Mouse (Mus musculus): ENCODE measurements at regions not wholly inside any gene's neighbourhood (a gene's known extent, or its start where the extent isn't known, plus 50 kb on each side); places are given as distances from the start of the nearest gene placed in this dataset.
A peak's percentile ranks its signal among the peaks of the same experiment; 100 is the strongest.

- H3K27me3 ChIP-seq (ENCODE audit: control insufficient read depth, insufficient read depth, insufficient read length) = no peaks in the 10 kb centered on the region
- H3K79me3 ChIP-seq (ENCODE audit: low read depth) = no peaks in the 10 kb centered on the region
- no peak overlapping the region for H3K4me3 ChIP-seq (ENCODE audit: insufficient read depth, poor library complexity, severe bottlenecking)
- no peaks in the 10 kb centered on the region for H3K36me3 ChIP-seq (ENCODE audit: control insufficient read depth, insufficient read depth)
- no peak for TF ChIP-seq CEBPB (IDR thresholded peaks at IDR 0.05; ENCODE audit: low read depth)
- TF ChIP-seq MAX (IDR thresholded peaks at IDR 0.05) = no peak
- TF ChIP-seq CTCF (IDR thresholded peaks at IDR 0.05; ENCODE audit: control insufficient read depth, insufficient read depth, insufficient read length) = no peak
- no peak for TF ChIP-seq MYOG (IDR thresholded peaks at IDR 0.05; ENCODE audit: control insufficient read depth, extremely low read depth, insufficient read length)
- no peak for TF ChIP-seq MYOD1 (IDR thresholded peaks at IDR 0.05; ENCODE audit: control insufficient read depth, insufficient read length, low read depth)
- TF ChIP-seq FOSL1 (IDR thresholded peaks at IDR 0.05; ENCODE audit: insufficient read depth, low read length, poor library complexity, severe bottlenecking) = no peak
- no peak for TF ChIP-seq USF1 (IDR thresholded peaks at IDR 0.05; ENCODE audit: low read depth)
- no peak overlapping the region for H3ac ChIP-seq (ENCODE audit: control insufficient read depth, insufficient read length, low read depth)
- H3K79me2 ChIP-seq (ENCODE audit: control insufficient read depth, insufficient read depth) = no peaks in the 10 kb centered on the region
Observed at GRCm38 (mm10) chr14:76660906-76661305, 104.2 kb upstream of the Serp2 start.

- Histone ChIP-seq H3K4me3 (ENCODE audit: insufficient read depth, poor library complexity, severe bottlenecking) (no peak overlapping the region), H3K79me3 (ENCODE audit: low read depth) (no peaks in the 10 kb centered on the region), H3K79me2 (ENCODE audit: control insufficient read depth, insufficient read depth) (no peaks in the 10 kb centered on the region), H3K27me3 (ENCODE audit: control insufficient read depth, insufficient read depth, insufficient read length) (no peaks in the 10 kb centered on the region), H3ac (ENCODE audit: control insufficient read depth, insufficient read length, low read depth) (no peak overlapping the region), H3K36me3 (ENCODE audit: control insufficient read depth, insufficient read depth) (no peaks in the 10 kb centered on the region)
- TF ChIP-seq FOSL1 (IDR thresholded peaks at IDR 0.05; ENCODE audit: insufficient read depth, low read length, poor library complexity, severe bottlenecking) (no peak), MYOG (IDR thresholded peaks at IDR 0.05; ENCODE audit: control insufficient read depth, extremely low read depth, insufficient read length) (no peak), CTCF (IDR thresholded peaks at IDR 0.05; ENCODE audit: control insufficient read depth, insufficient read depth, insufficient read length) (no peak), MAX (IDR thresholded peaks at IDR 0.05) (no peak), CEBPB (IDR thresholded peaks at IDR 0.05; ENCODE audit: low read depth) (peak; percentile 34), MYOD1 (IDR thresholded peaks at IDR 0.05; ENCODE audit: control insufficient read depth, insufficient read length, low read depth) (peak; percentile 89), USF1 (IDR thresholded peaks at IDR 0.05; ENCODE audit: low read depth) (no peak)
Observed at GRCm38 (mm10) chr14:76658952-76659502, 102.3 kb upstream of the Serp2 start.

- no peak overlapping the region for H3K4me3 ChIP-seq (ENCODE audit: insufficient read depth, poor library complexity, severe bottlenecking)
- TF ChIP-seq MAX (IDR thresholded peaks at IDR 0.05) (peak; percentile 97), FOSL1 (IDR thresholded peaks at IDR 0.05; ENCODE audit: insufficient read depth, low read length, poor library complexity, severe bottlenecking) (peak; percentile 17), MYOG (IDR thresholded peaks at IDR 0.05; ENCODE audit: control insufficient read depth, extremely low read depth, insufficient read length) (no peak), USF1 (IDR thresholded peaks at IDR 0.05; ENCODE audit: low read depth) (peak; percentile 96), MYOD1 (IDR thresholded peaks at IDR 0.05; ENCODE audit: control insufficient read depth, insufficient read length, low read depth) (no peak), CEBPB (IDR thresholded peaks at IDR 0.05; ENCODE audit: low read depth) (no peak), CTCF (IDR thresholded peaks at IDR 0.05; ENCODE audit: control insufficient read depth, insufficient read depth, insufficient read length) (no peak)
- no peaks in the 10 kb centered on the region for H3K79me2 ChIP-seq (ENCODE audit: control insufficient read depth, insufficient read depth)
- H3K36me3 ChIP-seq (ENCODE audit: control insufficient read depth, insufficient read depth) = no peaks in the 10 kb centered on the region
- H3K79me3 ChIP-seq (ENCODE audit: low read depth) = no peaks in the 10 kb centered on the region
- no peak overlapping the region for H3ac ChIP-seq (ENCODE audit: control insufficient read depth, insufficient read length, low read depth)
- H3K27me3 ChIP-seq (ENCODE audit: control insufficient read depth, insufficient read depth, insufficient read length) = no peaks in the 10 kb centered on the region
Observed at GRCm38 (mm10) chr14:76657784-76658610, 101.3 kb upstream of the Serp2 start.

GRCm38 (mm10) chr14:76657375-76657774 is 100.7 kb upstream of the Serp2 start:
- Histone ChIP-seq H3K36me3 (ENCODE audit: control insufficient read depth, insufficient read depth) (no peaks in the 10 kb centered on the region), H3K79me2 (ENCODE audit: control insufficient read depth, insufficient read depth) (no peaks in the 10 kb centered on the region), H3K79me3 (ENCODE audit: low read depth) (no peaks in the 10 kb centered on the region), H3ac (ENCODE audit: control insufficient read depth, insufficient read length, low read depth) (no peak overlapping the region), H3K27me3 (ENCODE audit: control insufficient read depth, insufficient read depth, insufficient read length) (no peaks in the 10 kb centered on the region), H3K4me3 (ENCODE audit: insufficient read depth, poor library complexity, severe bottlenecking) (no peak overlapping the region)
- no peak for TF ChIP-seq FOSL1 (IDR thresholded peaks at IDR 0.05; ENCODE audit: insufficient read depth, low read length, poor library complexity, severe bottlenecking)
- no peak for TF ChIP-seq MAX (IDR thresholded peaks at IDR 0.05)
- TF ChIP-seq MYOD1 (IDR thresholded peaks at IDR 0.05; ENCODE audit: control insufficient read depth, insufficient read length, low read depth) = no peak
- TF ChIP-seq MYOG (IDR thresholded peaks at IDR 0.05; ENCODE audit: control insufficient read depth, extremely low read depth, insufficient read length) = no peak
- no peak for TF ChIP-seq CTCF (IDR thresholded peaks at IDR 0.05; ENCODE audit: control insufficient read depth, insufficient read depth, insufficient read length)
- no peak for TF ChIP-seq USF1 (IDR thresholded peaks at IDR 0.05; ENCODE audit: low read depth)
- no peak for TF ChIP-seq CEBPB (IDR thresholded peaks at IDR 0.05; ENCODE audit: low read depth)

- Histone ChIP-seq H3K4me3 (ENCODE audit: insufficient read depth, poor library complexity, severe bottlenecking) (no peak overlapping the region), H3K27me3 (ENCODE audit: control insufficient read depth, insufficient read depth, insufficient read length) (no peaks in the 10 kb centered on the region), H3K36me3 (ENCODE audit: control insufficient read depth, insufficient read depth) (no peaks in the 10 kb centered on the region), H3K79me3 (ENCODE audit: low read depth) (no peaks in the 10 kb centered on the region), H3K79me2 (ENCODE audit: control insufficient read depth, insufficient read depth) (no peaks in the 10 kb centered on the region), H3ac (ENCODE audit: control insufficient read depth, insufficient read length, low read depth) (no peak overlapping the region)
- TF ChIP-seq MYOD1 (IDR thresholded peaks at IDR 0.05; ENCODE audit: control insufficient read depth, insufficient read length, low read depth) = no peak
Observed at GRCm38 (mm10) chr14:76652356-76653126, 95.9 kb upstream of the Serp2 start.

Data from C2C12 (cell line).